Mouse (Mus musculus): ENCODE results near the gene Slc28a1. TPM values are rescaled to one million over a fixed set of nuclear protein-coding genes. Genes with fewer than 3 reads are reported as not detected.
A peak's percentile ranks its signal among the peaks of the same experiment; 100 is the strongest.

The Slc28a1 gene
- polyA plus RNA-seq, 1 experiment from 2014 or later: 0.09 TPM

DNA sequence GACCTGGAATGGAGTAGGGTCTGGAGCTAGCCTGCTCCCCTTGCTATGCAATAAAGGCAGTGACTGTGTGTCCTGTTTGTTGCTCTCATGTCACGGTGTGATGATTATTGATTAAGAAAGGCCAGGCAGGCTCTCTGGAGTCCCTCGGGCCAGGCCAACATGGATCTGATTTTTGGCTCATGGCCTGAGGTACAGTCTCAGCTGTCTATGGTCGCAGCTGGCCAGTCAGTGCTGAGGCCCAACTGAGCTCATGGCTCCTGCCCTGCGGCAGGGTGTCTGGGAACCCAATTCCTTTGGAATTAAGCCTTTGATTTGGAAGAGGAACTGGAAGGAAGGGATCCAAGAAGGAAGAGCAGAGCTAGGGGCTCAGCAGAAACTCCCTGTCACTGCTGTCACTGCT lies 9.1 kb upstream of the Slc28a1 start:
- Histone ChIP-seq H3K27me3 (ENCODE audit: insufficient read depth, poor library complexity, severe bottlenecking) (no peaks in the 10 kb centered on the region), H3K9me3 (no peaks in the 10 kb centered on the region), H3K36me3 (peaks cover 46% of the 10 kb centered on the region), H3K4me1 (peaks cover 26% of the 10 kb centered on the region), H3K27ac (no peak overlapping the region), H3K4me3 (no peak overlapping the region)
- 65% methylated on average over 4 of the region's 4 CpGs for WGBS
- DNase-seq (ENCODE audit: low spot score): no peak

DNA sequence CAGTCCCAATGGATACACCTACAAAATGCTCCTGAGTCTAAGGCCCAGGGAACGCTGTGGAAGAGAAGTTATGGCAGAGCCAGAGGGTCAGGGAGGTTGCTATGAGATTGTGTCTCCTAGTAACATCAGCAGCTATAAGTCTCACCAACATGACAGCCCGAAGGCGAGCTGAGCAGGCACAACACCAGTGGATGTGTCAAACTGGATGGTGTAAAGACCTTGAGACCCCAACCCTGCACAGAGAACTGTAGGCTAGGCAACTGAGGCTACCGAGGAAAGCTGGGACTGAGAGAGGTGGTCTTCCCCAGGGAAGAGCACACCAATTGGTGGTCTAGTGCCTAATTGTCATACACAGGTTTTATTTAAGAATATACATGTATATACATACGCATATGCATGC lies 6.4 kb upstream of the Slc28a1 start:
- Histone ChIP-seq H3K4me3 (no peak overlapping the region), H3K4me1 (peaks cover 35% of the 10 kb centered on the region), H3K9me3 (no peaks in the 10 kb centered on the region), H3K27ac (no peak overlapping the region), H3K27me3 (ENCODE audit: insufficient read depth, poor library complexity, severe bottlenecking) (no peaks in the 10 kb centered on the region), H3K36me3 (peaks cover 22% of the 10 kb centered on the region)
- DNase-seq (ENCODE audit: low spot score): no peak
- WGBS: 86% methylated on average over 5 of the region's 5 CpGs

DNA sequence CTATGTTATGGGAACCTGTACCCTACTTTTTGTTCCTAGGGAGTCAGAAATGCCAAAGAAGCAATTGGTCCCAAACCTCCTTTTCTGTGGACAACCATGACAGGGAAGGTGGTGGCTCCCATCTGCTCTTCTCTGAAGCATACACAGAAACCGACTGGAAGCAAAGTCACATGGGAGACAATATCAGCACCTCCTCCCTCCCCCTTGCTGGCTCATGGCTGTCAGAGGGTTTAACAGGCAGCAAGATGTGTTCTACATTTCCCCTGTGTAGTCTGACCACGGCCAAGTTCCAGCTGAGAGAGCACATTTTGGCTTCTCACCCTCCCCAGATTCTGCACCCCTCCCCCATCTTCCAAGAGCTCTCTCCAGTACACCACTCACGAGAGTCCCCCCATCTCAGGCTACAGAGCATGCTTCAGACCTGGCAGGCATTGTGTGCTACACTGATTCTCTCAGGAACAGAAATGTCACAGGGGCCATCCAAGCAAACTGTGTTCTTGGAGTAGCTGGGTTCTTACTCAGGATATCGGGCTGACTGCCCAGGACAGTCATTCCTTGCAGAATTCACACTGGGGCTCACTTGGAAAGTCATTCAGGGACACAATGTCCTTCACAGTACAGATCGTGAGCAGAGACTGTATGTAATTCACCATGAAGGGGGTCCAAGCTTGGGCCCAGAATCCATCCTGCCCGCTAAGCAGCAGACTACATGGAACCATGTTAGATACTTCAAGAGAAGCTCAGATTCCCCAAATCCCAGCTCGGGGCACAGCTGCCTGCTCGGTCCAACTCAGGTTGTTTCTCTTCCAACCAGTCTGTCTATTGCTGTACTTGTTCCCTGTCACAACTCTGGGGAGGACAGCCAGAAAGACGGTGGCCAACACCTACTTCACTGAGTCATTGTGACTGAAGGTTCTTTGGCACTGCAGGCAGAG lies 4.6 kb upstream of the Slc28a1 start:
- no peak for DNase-seq (ENCODE audit: low spot score)
- peak overlapping the region; percentile 65 for H3K27ac ChIP-seq

DNA sequence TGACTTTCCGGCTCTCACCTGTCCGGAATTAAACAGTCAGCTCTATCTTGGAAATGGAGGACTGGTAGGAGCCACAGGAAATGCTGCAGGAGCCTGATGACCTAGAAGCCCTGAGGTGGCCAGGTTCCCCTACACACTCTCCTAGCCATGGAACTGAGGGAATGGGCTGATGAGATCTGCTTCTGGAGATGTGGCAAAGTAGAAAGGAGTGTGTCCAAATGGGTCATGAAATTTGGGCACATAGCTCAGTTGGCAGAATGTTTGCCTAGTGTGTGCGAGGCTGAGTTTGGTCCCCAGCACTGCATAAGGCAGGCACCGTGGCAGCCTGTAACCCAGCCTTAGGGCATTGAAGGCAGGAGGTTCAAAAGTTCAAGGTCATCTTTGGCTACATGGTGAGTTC lies 3.8 kb upstream of the Slc28a1 start:
- H3K4me1 ChIP-seq: peaks cover 40% of the 10 kb centered on the region
- H3K4me3 ChIP-seq: no peak overlapping the region
- no peaks in the 10 kb centered on the region for H3K9me3 ChIP-seq
- no peak for DNase-seq (ENCODE audit: low spot score)
- WGBS: 89% methylated on average over 4 of the region's 4 CpGs
- peak overlapping the region; percentile 65; the same call in 1 of the 2 replicates for H3K27ac ChIP-seq
- H3K36me3 ChIP-seq: peaks cover 2% of the 10 kb centered on the region; the same call in 1 of the 2 replicates
- peaks cover 12% of the 10 kb centered on the region; the same call in 1 of the 2 replicates for H3K27me3 ChIP-seq (ENCODE audit: insufficient read depth, poor library complexity, severe bottlenecking)

More for the DNA sequence above, 4.6 kb upstream of the Slc28a1 start:
- Histone ChIP-seq H3K27me3 (ENCODE audit: insufficient read depth, poor library complexity, severe bottlenecking) (peaks cover 5% of the 10 kb centered on the region; the same call in 1 of the 2 replicates), H3K4me1 (peaks cover 32% of the 10 kb centered on the region), H3K9me3 (no peaks in the 10 kb centered on the region), H3K4me3 (no peak overlapping the region), H3K36me3 (peaks cover 7% of the 10 kb centered on the region; the same call in 1 of the 2 replicates)
- 55% methylated on average over 9 of the region's 9 CpGs for WGBS

DNA sequence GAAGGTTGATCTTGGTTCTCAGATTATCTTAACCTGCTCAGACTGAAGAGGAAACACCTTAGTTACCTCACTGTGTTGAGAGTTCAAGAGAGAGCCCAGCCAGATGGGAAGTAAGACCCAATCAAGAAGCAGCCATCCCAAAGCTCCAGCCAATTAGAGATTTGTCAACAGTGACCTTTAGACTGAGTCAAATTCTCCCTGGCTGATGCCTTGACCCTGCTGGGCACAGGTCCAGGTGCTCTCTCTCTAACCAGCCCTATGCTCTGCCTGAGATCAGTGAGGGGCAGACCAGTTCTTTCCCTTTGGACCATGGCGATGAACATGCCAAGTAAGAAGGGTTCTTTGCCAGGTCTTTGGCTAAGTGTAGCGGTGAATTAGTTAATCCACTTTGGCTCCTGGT lies 2.9 kb upstream of the Slc28a1 start:
- no peaks in the 10 kb centered on the region for H3K9me3 ChIP-seq
- no peak for DNase-seq (ENCODE audit: low spot score)
- WGBS: 87% methylated on average over 2 of the region's 2 CpGs

DNA sequence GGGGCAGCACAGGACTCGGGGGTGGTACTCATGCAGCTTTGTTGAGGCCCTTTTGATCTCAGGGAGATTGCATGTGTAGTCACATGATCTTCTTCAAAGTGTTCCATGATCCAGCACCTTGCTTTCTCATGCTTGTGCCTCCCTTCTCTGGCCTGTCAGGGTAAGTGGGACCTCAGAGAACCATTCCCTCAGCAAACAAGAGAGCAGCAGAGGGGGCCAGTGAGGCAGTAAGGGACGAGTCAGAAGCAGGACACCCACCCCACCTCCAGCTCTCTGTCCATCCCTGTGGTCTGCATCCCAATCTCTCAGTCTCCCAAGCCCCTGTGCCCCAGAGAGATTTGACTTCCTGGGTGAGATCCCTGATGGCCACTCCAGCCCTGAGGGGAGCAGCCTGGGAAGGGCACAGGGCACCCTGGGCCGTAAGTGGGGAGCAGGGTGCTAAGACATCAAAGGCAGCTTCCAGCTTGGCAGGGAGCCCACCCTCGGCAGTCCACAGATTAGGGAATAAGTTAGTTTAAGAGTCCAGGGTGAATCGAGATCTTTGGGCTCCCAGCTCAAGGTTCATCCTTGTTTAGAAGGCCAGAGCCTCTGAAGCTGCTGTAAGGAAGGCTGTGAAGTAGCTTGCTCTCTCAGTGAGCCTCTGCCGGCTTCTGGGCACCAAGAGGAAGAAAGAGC lies 1.8 kb upstream of the Slc28a1 start:
- peaks cover 16% of the 10 kb centered on the region for H3K27me3 ChIP-seq (ENCODE audit: insufficient read depth, poor library complexity, severe bottlenecking)
- H3K4me3 ChIP-seq: no peak overlapping the region
- no peak overlapping the region for H3K27ac ChIP-seq
- DNase-seq (ENCODE audit: low spot score): no peak
- no peaks in the 10 kb centered on the region for H3K9me3 ChIP-seq
- H3K36me3 ChIP-seq: no peaks in the 10 kb centered on the region
- 45% methylated on average over 6 of the region's 6 CpGs for WGBS
- peaks cover 48% of the 10 kb centered on the region for H3K4me1 ChIP-seq

More for the DNA sequence above, 2.9 kb upstream of the Slc28a1 start:
- Histone ChIP-seq H3K27me3 (ENCODE audit: insufficient read depth, poor library complexity, severe bottlenecking) (peaks cover 15% of the 10 kb centered on the region), H3K27ac (no peak overlapping the region), H3K4me3 (no peak overlapping the region), H3K4me1 (peaks cover 47% of the 10 kb centered on the region), H3K36me3 (no peaks in the 10 kb centered on the region)

DNA sequence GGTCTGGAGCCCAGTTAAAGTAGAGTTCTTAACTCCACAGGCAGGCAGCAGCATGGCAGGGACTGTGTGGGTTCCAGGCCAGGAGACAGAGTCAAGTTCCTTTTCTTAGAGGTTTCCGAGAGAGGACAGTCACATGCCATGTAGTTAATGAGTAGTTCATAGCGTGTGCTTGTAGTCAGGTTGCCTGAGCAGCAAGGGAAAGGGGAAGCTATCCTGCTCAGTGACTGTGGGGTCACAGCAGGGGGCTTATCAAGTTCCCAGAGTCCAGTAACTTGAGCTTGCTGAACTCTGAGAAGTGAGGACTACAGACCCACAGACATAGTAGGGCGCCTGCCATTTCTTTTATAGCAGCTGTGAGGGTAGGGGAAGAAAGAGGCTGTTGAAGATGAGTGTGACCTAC lies 6.5 kb downstream of the Slc28a1 start:
- H3K36me3 ChIP-seq: no peaks in the 10 kb centered on the region
- peaks cover 4% of the 10 kb centered on the region; the same call in 1 of the 2 replicates for H3K27me3 ChIP-seq (ENCODE audit: insufficient read depth, poor library complexity, severe bottlenecking)
- no peak for DNase-seq (ENCODE audit: low spot score)
- 71% methylated on average over 3 of the region's 3 CpGs for WGBS
- no peak overlapping the region for H3K4me3 ChIP-seq
- H3K27ac ChIP-seq: no peak overlapping the region
- H3K9me3 ChIP-seq: no peaks in the 10 kb centered on the region
- peaks cover 27% of the 10 kb centered on the region for H3K4me1 ChIP-seq

DNA sequence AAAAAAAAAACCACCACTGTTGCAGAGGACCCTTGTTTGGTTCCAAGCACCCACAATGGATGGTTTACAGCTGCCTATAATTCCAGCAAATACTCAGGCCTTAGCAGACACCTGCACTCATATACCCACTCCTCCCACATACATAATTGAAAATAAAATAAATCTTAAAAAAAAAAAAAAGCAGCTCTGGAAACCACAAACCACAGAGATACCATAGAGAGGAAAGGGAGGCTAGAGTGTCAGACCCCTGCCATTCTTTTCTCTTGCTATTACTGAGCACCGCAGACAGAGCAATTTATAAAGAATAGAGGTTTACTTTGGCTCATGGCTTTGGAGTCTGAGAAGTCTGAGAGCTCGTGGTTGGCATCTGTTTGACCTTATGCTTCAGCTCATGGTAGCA lies 8.2 kb downstream of the Slc28a1 start:
- Histone ChIP-seq H3K27ac (no peak overlapping the region), H3K9me3 (no peaks in the 10 kb centered on the region), H3K4me3 (no peak overlapping the region), H3K4me1 (peaks cover 23% of the 10 kb centered on the region), H3K36me3 (no peaks in the 10 kb centered on the region), H3K27me3 (ENCODE audit: insufficient read depth, poor library complexity, severe bottlenecking) (no peaks in the 10 kb centered on the region)
- WGBS: 75% methylated on average over 2 of the region's 2 CpGs
- no peak for DNase-seq (ENCODE audit: low spot score)

DNA sequence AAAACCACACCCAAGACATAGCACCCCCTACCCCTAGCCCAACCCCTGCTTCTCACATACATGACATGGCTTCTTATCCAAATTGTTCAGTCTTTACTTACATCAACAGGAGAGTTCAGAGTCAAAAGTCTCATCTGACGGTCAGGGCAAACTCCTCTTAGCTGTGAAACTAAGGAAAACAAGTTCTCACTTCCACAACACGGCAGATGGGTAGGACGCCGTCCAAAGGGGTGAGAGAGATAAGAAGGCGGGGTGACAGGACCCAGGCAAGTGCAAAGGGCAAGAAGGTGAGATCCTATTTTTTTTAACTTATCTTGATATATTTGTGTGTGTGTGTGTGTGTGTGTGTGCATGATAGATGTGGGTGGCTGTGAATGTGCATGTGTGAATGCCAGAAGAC lies 9.0 kb downstream of the Slc28a1 start:
- H3K27me3 ChIP-seq (ENCODE audit: insufficient read depth, poor library complexity, severe bottlenecking): no peaks in the 10 kb centered on the region
- no peaks in the 10 kb centered on the region for H3K9me3 ChIP-seq
- no peak for DNase-seq (ENCODE audit: low spot score)
- WGBS: 62% methylated on average over 5 of the region's 5 CpGs
- no peak overlapping the region for H3K27ac ChIP-seq
- no peaks in the 10 kb centered on the region for H3K36me3 ChIP-seq
- no peak overlapping the region for H3K4me3 ChIP-seq
- peaks cover 23% of the 10 kb centered on the region for H3K4me1 ChIP-seq

DNA sequence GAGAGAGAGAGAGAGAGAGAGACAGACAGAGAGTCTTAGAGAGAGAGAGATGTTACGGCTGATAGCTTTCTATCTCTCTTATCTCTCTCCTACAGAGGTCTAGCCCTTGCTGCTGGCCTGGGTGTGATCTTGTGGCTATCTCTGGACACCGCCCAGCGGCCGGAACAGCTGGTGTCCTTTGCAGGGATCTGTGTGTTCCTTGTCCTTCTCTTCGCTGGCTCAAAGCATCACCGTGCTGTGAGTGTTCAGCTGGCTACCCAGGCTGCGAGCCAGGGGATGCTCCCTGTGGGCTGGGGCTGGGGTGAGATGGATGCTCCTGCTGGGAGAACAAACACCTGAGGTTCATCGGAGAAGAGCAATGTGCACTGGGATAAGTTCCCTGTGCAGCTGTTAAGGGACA lies 10.2 kb downstream of the Slc28a1 start:
- Histone ChIP-seq H3K4me1 (peaks cover 33% of the 10 kb centered on the region), H3K27me3 (ENCODE audit: insufficient read depth, poor library complexity, severe bottlenecking) (no peaks in the 10 kb centered on the region), H3K9me3 (no peaks in the 10 kb centered on the region), H3K4me3 (no peak overlapping the region), H3K36me3 (no peaks in the 10 kb centered on the region), H3K27ac (peak overlapping the region; percentile 76)
- peak; percentile 92 for DNase-seq (ENCODE audit: low spot score)
- WGBS: 63% methylated on average over 8 of the region's 8 CpGs

DNA sequence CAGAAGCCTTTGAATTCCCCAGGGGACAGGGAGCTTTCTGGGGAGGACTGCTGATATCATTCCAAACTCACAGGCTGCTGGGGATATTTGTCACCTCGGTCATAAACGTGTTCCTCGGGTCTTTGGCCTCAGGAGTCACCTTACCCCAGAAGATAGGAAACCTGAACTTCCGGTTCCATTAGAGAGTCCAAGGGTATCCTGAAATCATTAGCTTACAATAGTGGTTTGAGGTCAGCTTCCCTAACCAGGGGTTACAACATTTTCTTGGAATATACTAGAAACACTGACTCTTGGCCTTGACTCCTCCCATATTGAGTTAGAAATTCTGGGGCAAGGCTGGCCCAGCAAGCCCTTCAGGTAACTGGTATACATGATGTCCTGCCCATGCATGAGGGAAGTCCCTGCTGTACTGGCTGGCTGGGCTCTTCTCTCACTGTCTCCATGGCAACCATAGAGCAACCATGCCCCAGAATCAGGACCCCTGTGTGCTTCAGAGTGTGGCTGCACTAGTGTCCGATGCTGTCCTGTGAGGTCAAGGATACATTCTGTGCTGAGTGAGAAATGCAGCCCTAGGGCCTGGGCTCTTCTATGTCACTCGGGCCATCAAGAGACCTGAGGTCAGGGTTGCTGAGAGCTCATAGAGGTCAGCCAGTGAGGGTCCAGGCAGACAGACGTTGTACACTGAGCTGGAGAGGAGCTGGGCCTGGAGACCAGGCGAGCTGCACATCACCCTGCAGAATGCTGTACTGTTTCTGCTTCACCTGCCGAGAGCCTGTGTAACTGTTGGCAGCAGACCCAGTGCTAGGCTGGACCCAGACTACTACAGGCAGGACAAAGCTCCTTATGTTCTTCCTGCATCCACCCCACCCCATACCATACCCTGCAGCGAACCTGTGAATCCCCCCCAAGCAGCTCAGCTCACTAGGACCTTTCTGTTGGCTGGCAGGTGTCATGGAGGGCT lies 10.9 kb downstream of the Slc28a1 start:
- Histone ChIP-seq H3K27me3 (ENCODE audit: insufficient read depth, poor library complexity, severe bottlenecking) (no peaks in the 10 kb centered on the region), H3K9me3 (no peaks in the 10 kb centered on the region), H3K4me3 (no peak overlapping the region), H3K36me3 (no peaks in the 10 kb centered on the region), H3K27ac (peak overlapping the region; percentile 76), H3K4me1 (peaks cover 34% of the 10 kb centered on the region)
- WGBS: 69% methylated on average over 10 of the region's 10 CpGs
- no peak for DNase-seq (ENCODE audit: low spot score)

DNA sequence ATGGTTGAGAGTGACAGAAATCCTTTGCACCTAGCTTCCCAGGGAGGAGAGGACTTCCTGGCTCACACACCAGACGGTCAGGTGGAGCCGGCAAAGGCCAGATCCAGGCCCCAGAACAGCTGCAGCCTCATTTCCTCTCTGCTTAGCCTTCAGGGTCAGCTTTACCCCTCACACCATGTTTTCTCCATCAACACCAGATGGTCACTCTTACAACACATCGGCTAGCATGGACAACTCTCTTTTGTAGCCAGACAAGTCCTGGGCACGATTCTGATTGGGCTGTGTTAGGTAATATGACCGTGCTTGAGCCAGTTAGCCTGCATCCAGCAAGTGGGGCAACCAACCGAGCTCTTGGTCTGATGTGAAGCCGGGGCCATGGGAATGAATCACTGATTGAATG lies 17.3 kb downstream of the Slc28a1 start:
- no peak for DNase-seq (ENCODE audit: low spot score)
- peaks cover 48% of the 10 kb centered on the region for H3K4me1 ChIP-seq
- H3K36me3 ChIP-seq: no peaks in the 10 kb centered on the region
- no peak overlapping the region for H3K4me3 ChIP-seq
- WGBS: 67% methylated on average over 7 of the region's 7 CpGs
- no peaks in the 10 kb centered on the region for H3K27me3 ChIP-seq (ENCODE audit: insufficient read depth, poor library complexity, severe bottlenecking)
- no peaks in the 10 kb centered on the region for H3K9me3 ChIP-seq
- H3K27ac ChIP-seq: 0 out of 2 replicates have a peak overlapping the region, but pooled peaks have one; percentile 48

Measured in heart, embryonic 10.5 days (tissue).